ENCODE assay signal across 9 mouse cellular contexts in the genomic region with DNA sequence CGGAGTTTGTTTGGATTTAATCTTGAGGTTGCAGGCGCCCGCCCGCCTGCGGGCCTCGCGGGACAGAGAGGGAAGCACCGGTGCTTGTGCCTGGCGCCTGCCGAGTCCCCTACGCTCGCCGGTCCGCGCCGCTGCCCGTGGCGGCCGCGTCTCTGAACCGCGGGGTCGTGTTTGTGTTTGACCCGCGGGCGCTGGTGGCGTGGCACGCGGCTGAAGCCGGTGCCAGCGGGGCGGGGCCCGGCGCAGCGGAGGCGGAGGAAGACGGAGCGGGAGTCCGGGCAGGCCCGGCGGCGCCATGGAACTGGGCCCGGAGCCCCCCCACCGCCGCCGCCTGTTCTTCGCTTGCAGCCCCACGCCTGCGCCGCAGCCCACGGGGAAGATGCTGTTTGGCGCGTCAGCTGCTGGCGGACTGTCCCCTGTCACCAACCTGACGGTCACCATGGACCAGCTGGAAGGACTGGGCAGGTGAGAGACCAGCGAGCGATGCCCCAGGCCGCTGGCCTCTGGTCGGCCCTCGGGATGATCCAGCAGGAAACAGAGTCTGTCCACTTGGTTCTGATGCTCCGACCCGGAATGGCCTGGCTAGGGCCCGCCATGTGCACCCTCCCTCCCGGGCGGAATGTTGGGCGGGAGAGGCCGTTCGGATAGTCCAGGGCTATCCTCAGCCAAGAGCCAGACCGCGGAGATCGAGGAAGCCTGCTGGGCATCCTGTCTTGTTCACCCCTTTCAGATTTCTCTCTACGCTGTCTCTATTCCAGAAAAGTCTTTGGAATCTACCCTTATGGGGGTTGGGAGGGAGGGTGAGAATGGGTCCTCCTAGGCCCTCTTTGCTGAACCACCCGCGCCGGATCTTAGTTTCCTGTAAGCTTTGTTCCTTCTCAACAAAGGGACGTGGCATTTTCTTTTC. TPM values are rescaled to one million over a fixed set of nuclear protein-coding genes. Genes with fewer than 3 reads are reported as not detected.
DNase-seq lines count a peak whose midpoint lies in the region; ATAC-seq and TF ChIP-seq lines count a peak whose summit lies in the region.
"Had no signal": no experiment of that assay in that cellular context is flagged by ENCODE, and none has a peak within 500 bp of the region (broad histone marks: within the 10 kb centered on the region; RNA-seq: fewer than 3 reads in every experiment).

No protein-coding gene starts in this region.

- H3K9me3 ChIP-seq in erythroblast, embryonic 14.5 days (ENCODE audit: control insufficient read depth, low read length): no peaks in the 10 kb centered on the region

- TF ChIP-seq POLR2A in bone marrow, adult 2 months (IDR thresholded peaks at IDR 0.05; ENCODE audit: borderline replicate concordance, control insufficient read depth, low read depth, low read length): peak; percentile 22; the same call in 1 of the 2 replicates

- peak overlapping the region; percentile 98 for H3K4me3 ChIP-seq in bone marrow, adult 2 months (replicated peaks; ENCODE audit: control insufficient read depth, low read depth, low read length)
- H3K4me3 ChIP-seq in erythroblast, embryonic 14.5 days (replicated peaks): peak overlapping the region; percentile 74

- peak overlapping the region; percentile 64 for H3K27ac ChIP-seq in bone marrow, adult 2 months (ENCODE audit: control insufficient read depth, insufficient read depth, low read depth, low read length, poor library complexity)

- H3K27me3 ChIP-seq in erythroblast, embryonic 14.5 days (ENCODE audit: control insufficient read depth): no peaks in the 10 kb centered on the region

- WGBS in bone marrow, adult 2 months: under 1% methylated on average over 72 of the region's 76 CpGs

- H3K4me1 ChIP-seq in bone marrow, adult 2 months (ENCODE audit: control insufficient read depth, insufficient read depth, low read length): peaks cover 3% of the 10 kb centered on the region
- H3K4me1 ChIP-seq in erythroblast, embryonic 14.5 days (ENCODE audit: control insufficient read depth): peaks cover 49% of the 10 kb centered on the region

- ATAC-seq in cerebellum, adult (ENCODE audit: insufficient number of reproducible peaks, low FRiP score, low TSS enrichment): peak; percentile 53

- no peak for DNase-seq in cerebellum, adult 9-11 months
- DNase-seq in heart, postnatal 14 days: peak; percentile 73 to 76
- DNase-seq in left cerebral cortex, adult 8-10 months (ENCODE audit: low spot score in 2 of 2): peak; percentile 23 to 43
- DNase-seq in lung, postnatal 25 days (ENCODE audit: low spot score): peak; percentile 51
- DNase-seq in right cerebral cortex, postnatal 10 days (ENCODE audit: low spot score in 2 of 2): peak; percentile 71

- no peak for TF ChIP-seq CTCF in bone marrow, adult 2 months (IDR thresholded peaks at IDR 0.05; ENCODE audit: control insufficient read depth, insufficient read depth, low read length)

- H3K36me3 ChIP-seq in erythroblast, embryonic 14.5 days (ENCODE audit: control insufficient read depth): peaks cover 43% of the 10 kb centered on the region

- intact Hi-C loops in heart, postnatal 14 days (cut with DNase I): no loop called here

RNA-seq across cellular contexts. Expression of gene Cdc25a, which starts 0.6 kb away (rescaled TPM):
- 18.7 and 28.3 TPM in 2 replicates for polyA plus RNA-seq in bone marrow, adult 2 months (2011; ENCODE audit: insufficient read depth, insufficient read length, low replicate concordance, missing spikeins)
- 1.5 and 1.6 TPM in 2 replicates for polyA plus RNA-seq in erythroblast, embryonic 14.5 days (2012)
- 1 to 10 TPM; 5.7 to 6.1 TPM for total RNA-seq in heart, postnatal 14 days (2021)
- total RNA-seq in left cerebral cortex, adult 8-10 months (2022): 1 to 10 TPM; 4.8 to 6.1 (median 5.6) TPM

RNA-seq across cellular contexts. Expression of gene Camp, which starts 26.5 kb away (rescaled TPM):
- 1,948 and 4,579 TPM in 2 replicates for polyA plus RNA-seq in bone marrow, adult 2 months (2011; ENCODE audit: insufficient read depth, insufficient read length, low replicate concordance, missing spikeins)
- 0.32 and 0.76 TPM in 2 replicates for polyA plus RNA-seq in erythroblast, embryonic 14.5 days (2012)
- under 1 TPM in 1 of 2 experiments, not detected in 1; 0.61 TPM for total RNA-seq in heart, postnatal 14 days (2021)
- total RNA-seq in left cerebral cortex, adult 8-10 months (2022): not detected
- total RNA-seq: layer of hippocampus, adult 18-20 months had no signal

RNA-seq across cellular contexts. Expression of gene Nme6, which starts 43.4 kb away (rescaled TPM):
- 12.8 and 25.8 TPM in 2 replicates for polyA plus RNA-seq in bone marrow, adult 2 months (2011; ENCODE audit: insufficient read depth, insufficient read length, low replicate concordance, missing spikeins)
- polyA plus RNA-seq in erythroblast, embryonic 14.5 days (2012): 0.89 and 1.2 TPM in 2 replicates
- total RNA-seq in heart, postnatal 14 days (2021): 10 to 100 TPM; 16.0 to 16.4 TPM
- total RNA-seq in left cerebral cortex, adult 8-10 months (2022): 10 to 100 TPM in 3 of 4 experiments, 1 to 10 TPM in 1; 9.2 to 13.7 (median 11.5) TPM

RNA-seq across cellular contexts. Expression of gene Map4, which starts 55.3 kb away (rescaled TPM):
- polyA plus RNA-seq in bone marrow, adult 2 months (2011; ENCODE audit: insufficient read depth, insufficient read length, low replicate concordance, missing spikeins): 12.9 and 33.6 TPM in 2 replicates
- 0.14 and 0.61 TPM in 2 replicates for polyA plus RNA-seq in erythroblast, embryonic 14.5 days (2012)
- 100 to 1,000 TPM; 252 to 276 TPM for total RNA-seq in heart, postnatal 14 days (2021)
- total RNA-seq in left cerebral cortex, adult 8-10 months (2022): 100 to 1,000 TPM; 382 to 453 (median 413) TPM
